Mouse (Mus musculus) forebrain, embryonic 12.5 days (tissue): ENCODE data around the gene Elmo3. TPM values are rescaled to one million over a fixed set of nuclear protein-coding genes. Genes with fewer than 3 reads are reported as not detected.

Experiments used
- ATAC-seq: fragments of 200-750 bp; cut with Nextera tagmentation; 2 replicates; pipeline ENCODE4 v1.8.0; 2017; ENCODE audit warnings: moderate TSS enrichment; ENCODE audit not compliant: low FRiP score
- H3K27ac ChIP-seq: fragments of 300-500 bp; sonication (generic); 2 replicates; pipeline ENCODE4 v1.5.1; 2016; ENCODE audit warnings: mild to moderate bottlenecking
- H3K27me3 ChIP-seq: fragments of 300-500 bp; sonication (generic); 2 replicates; pipeline ENCODE4 v1.6.1; 2016; ENCODE audit warnings: mild to moderate bottlenecking
- H3K36me3 ChIP-seq: fragments of 300-500 bp; sonication (generic); replicated peaks from 2 replicates; pipeline ENCODE4 v1.6.1; 2016; ENCODE audit warnings: mild to moderate bottlenecking
- H3K4me1 ChIP-seq: fragments of 300-500 bp; sonication (generic); 2 replicates; pipeline ENCODE4 v1.6.1; 2016
- H3K4me2 ChIP-seq: fragments of 300-500 bp; sonication (generic); 2 replicates; pipeline ENCODE4 v1.6.1; 2016; ENCODE audit warnings: mild to moderate bottlenecking, moderate library complexity
- H3K4me3 ChIP-seq: fragments of 300-500 bp; sonication (generic); replicated peaks from 2 replicates; pipeline ENCODE4 v1.5.1; 2016; ENCODE audit warnings: mild to moderate bottlenecking
- H3K9ac ChIP-seq: fragments of 300-500 bp; sonication (generic); 2 replicates; pipeline ENCODE4 v1.6.1; 2016; ENCODE audit warnings: mild to moderate bottlenecking
- H3K9me3 ChIP-seq: fragments of 300-500 bp; sonication (generic); 2 replicates; pipeline ENCODE4 v1.6.1; 2016
- WGBS: fragments of 180-500 bp; shearing (Covaris S2); methylation state at CpG from one replicate; pipeline ENCODE4 v1.1.7; 2016; 5-methylcytosine and 5-hydroxymethylcytosine counted together
- polyA plus RNA-seq: library from polyadenylated mRNA; unstranded; fragments of >200 nt; fragmentation: Nextera tagmentation; extraction: Ambion mirVana; gene quantifications from 2 replicates; pipeline ENCODE4 v1.2.1, GENCODE M21; 2016

The Elmo3 gene
- polyA plus RNA-seq, 1 experiment from 2014 or later: 1.3 TPM

DNA sequence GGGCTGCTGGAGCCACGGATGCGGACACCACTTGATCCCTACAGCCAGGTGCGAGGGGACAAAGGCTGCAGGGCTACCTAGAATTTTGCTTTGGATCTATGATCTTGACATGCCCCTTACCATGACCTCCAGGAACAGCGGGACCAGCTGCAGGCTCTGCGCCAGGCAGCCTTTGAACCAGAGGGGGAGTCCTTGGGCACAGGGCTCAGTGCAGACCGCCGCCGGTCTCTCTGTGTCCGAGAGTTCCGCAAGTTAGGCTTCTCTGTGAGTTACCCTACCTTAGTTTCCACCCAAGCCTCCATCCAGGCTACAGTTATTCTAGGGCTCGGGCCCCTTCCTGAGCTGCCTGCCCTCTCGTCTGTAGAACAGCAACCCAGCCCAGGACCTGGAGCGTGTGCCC, 2.3 kb downstream of the Elmo3 start:
- H3K36me3 ChIP-seq: peaks cover 82% of the 10 kb centered on the region
- 93% methylated on average over 13 of the region's 13 CpGs for WGBS

DNA sequence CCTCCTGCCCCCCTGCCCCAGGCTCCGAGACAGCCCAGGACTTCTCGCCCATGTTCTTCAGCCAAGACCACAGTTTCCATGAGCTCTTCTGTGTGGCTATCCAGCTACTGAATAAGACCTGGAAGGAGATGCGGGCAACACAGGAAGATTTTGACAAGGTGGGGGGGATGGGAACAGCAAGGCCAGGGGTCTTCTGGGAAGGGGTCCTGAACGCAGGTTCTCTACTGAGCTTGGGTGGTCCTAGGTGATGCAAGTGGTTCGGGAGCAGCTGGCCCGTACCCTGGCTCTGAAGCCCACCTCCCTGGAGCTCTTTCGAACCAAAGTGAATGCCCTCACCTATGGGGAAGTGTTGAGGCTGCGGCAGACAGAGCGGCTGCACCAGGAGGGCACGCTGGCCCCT, 3.0 kb downstream of the Elmo3 start:
- ATAC-seq: no peak

More for the DNA sequence above, 2.3 kb downstream of the Elmo3 start:
- Histone ChIP-seq H3K4me3 (no peak overlapping the region), H3K4me2 (no peak overlapping the region), H3K27me3 (no peaks in the 10 kb centered on the region), H3K27ac (no peak overlapping the region), H3K4me1 (peaks cover 21% of the 10 kb centered on the region), H3K9me3 (no peaks in the 10 kb centered on the region), H3K9ac (no peak overlapping the region)
- no peak for ATAC-seq

DNA sequence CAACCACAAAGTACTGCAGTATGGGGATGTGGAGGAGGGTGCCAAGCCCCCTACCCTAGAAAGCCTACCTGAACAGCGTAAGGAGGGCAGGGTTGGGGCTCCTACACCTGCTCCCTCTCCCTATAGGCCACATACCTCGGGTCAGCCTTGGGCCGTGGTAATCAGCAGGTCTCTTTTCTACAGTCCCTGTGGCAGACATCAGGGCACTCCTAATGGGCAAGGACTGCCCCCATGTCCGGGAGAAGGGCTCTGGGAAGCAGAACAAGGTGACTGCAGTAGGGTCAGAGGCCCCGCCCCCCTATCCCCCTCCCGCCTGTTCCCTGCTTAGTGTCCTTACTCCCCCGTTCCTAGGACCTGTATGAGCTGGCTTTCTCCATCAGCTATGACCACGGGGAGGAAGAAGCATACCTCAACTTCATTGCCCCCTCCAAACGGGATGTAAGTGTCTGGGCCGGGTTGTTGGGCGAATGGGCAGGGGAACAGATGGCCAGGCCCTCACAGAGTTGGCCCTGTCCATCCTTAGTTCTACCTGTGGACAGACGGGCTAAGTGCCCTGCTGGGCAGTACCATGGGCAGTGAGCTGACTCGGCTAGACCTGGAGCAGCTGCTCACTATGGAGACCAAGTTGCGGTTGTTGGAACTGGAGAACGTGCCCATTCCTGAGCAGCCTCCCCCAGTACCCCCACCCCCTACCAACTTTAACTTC, 3.9 kb downstream of the Elmo3 start:
- H3K4me1 ChIP-seq: peaks cover 20% of the 10 kb centered on the region
- no peak overlapping the region for H3K4me2 ChIP-seq
- ATAC-seq: no peak
- H3K36me3 ChIP-seq: peaks cover 84% of the 10 kb centered on the region
- H3K9ac ChIP-seq: no peak overlapping the region
- H3K9me3 ChIP-seq: no peaks in the 10 kb centered on the region
- H3K4me3 ChIP-seq: no peak overlapping the region
- H3K27me3 ChIP-seq: no peaks in the 10 kb centered on the region
- H3K27ac ChIP-seq: no peak overlapping the region
- WGBS: 84% methylated on average over 15 of the region's 15 CpGs

More for the DNA sequence above, 3.0 kb downstream of the Elmo3 start:
- H3K4me3 ChIP-seq: no peak overlapping the region
- no peaks in the 10 kb centered on the region for H3K9me3 ChIP-seq
- H3K9ac ChIP-seq: no peak overlapping the region
- H3K4me1 ChIP-seq: peaks cover 21% of the 10 kb centered on the region
- H3K36me3 ChIP-seq: peaks cover 84% of the 10 kb centered on the region
- no peak overlapping the region for H3K27ac ChIP-seq
- H3K27me3 ChIP-seq: no peaks in the 10 kb centered on the region
- 93% methylated on average over 10 of the region's 10 CpGs for WGBS
- no peak overlapping the region for H3K4me2 ChIP-seq

DNA sequence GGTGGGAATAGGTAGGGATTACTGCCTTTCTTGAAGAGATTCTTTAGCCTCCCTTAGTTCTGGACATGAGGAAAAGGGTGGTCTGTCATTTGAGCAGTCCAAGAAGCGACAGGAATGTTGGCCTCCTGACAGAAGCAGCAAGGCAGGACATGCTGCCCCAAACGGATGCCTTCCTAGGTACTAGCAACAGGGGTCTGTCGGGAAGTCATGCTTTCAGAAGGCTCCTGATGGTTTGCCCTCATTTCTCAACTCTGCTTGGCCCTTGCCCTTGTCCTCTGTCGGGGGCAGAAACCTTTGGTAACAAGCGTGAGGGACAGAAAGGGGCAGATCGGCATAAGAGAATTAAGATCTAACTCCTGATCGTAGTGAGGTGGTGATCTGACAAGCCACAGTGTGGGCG, 4.7 kb downstream of the Elmo3 start:
- Histone ChIP-seq H3K4me2 (no peak overlapping the region), H3K4me3 (no peak overlapping the region), H3K36me3 (peaks cover 84% of the 10 kb centered on the region), H3K9me3 (no peaks in the 10 kb centered on the region), H3K27me3 (no peaks in the 10 kb centered on the region), H3K9ac (no peak overlapping the region), H3K4me1 (peaks cover 12% of the 10 kb centered on the region), H3K27ac (no peak overlapping the region)
- ATAC-seq: no peak
- WGBS: 87% methylated on average over 8 of the region's 8 CpGs

DNA sequence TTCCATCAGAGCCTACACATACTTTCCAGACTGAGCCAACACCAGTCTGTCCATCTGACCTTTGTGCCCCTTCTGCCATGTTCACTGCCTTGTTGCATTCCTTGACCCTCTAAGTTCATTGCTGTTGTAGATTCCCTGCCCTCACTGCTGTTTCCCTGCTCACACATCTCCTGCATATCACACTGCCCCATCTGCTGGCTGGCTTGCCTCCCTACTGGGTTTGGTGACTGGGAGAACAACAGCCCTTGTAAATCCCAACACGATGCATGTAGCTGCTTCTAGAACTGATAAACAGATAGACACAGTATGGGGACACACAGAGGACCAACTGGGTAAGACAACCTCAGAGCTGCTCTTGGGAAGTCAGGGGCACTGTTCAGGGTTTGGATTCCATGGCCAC, 6.3 kb downstream of the Elmo3 start:
- Histone ChIP-seq H3K9ac (no peak overlapping the region), H3K9me3 (no peaks in the 10 kb centered on the region), H3K27ac (no peak overlapping the region), H3K27me3 (no peaks in the 10 kb centered on the region), H3K4me2 (no peak overlapping the region), H3K36me3 (peaks cover 84% of the 10 kb centered on the region), H3K4me3 (no peak overlapping the region), H3K4me1 (no peaks in the 10 kb centered on the region)
- WGBS: 93% methylated on average over 1 of the region's 1 CpGs
- ATAC-seq: no peak

DNA sequence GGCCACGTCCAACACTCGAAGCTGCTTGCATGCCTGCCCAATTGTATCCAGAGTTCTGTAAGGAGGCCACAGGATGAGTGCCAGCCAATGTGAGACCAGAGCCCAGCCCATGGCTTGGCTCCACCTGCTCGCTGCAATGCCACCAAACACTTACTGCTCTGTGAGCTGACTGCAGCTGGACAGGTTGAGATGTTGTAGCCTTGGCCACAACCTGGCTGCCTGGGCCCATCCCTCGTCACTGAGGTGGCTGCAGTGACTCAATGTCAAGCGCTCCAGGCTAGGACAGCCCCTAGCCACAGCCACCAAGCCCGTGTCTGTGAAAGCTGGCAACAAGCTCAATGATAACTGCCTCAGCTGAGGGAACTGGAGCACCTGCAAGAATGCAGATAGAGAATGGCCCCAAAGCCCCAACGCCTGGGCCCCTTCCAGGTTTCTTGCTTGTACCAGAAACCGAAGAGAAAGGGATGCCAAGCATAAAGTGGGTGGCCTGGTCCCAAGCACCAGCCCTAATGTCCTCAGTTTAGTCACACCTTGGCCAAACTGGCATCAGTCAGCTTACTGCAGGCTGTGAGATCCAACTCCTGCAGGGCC, 7.6 kb downstream of the Elmo3 start:
- Histone ChIP-seq H3K4me3 (no peak overlapping the region), H3K4me1 (no peaks in the 10 kb centered on the region), H3K27me3 (no peaks in the 10 kb centered on the region), H3K9ac (no peak overlapping the region), H3K27ac (no peak overlapping the region), H3K4me2 (no peak overlapping the region), H3K9me3 (no peaks in the 10 kb centered on the region), H3K36me3 (peaks cover 80% of the 10 kb centered on the region)
- 93% methylated on average over 8 of the region's 8 CpGs for WGBS
- ATAC-seq: no peak

DNA sequence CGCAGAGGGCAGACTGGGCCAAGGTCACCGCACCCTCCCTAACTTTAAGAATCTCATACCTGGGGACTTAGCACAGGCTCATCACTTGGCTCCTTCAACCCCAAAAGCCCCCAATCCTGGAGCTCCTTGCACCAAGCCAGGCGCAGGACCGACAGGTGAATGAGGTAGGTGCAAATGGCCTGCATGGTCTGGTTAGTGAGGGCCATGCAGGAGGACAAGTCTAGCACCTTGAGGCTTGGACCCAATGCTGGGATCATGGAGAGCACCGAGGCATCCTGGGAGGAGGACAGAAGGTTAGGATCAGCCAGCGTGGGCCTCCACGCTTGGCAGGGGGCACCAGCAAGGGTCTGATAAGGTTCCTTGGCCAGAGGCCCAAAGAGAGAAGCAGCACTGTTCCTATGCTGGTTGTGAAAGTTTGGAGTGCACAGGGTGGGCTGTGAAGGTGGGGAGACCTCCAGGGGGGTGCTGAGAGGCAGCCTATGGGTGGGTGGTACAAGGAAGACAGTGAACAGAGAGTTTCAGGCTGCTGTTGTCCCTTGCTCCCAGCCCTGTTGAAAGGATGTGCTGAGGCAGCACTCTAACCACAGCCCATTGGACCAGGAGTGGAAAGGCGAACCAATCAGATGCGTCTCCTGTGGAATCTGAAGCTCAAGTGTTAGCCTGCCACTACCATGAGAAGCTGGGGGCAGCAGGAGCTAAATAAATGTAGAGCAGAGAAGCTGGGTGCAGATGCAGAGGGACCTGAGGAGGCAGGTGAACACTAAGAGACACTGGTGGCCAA, 8.4 kb downstream of the Elmo3 start:
- WGBS: 87% methylated on average over 9 of the region's 9 CpGs
- H3K4me2 ChIP-seq: no peak overlapping the region
- no peaks in the 10 kb centered on the region for H3K9me3 ChIP-seq
- 0 out of 2 replicates have a peak overlapping the region, but pooled peaks have one; percentile 7 for H3K9ac ChIP-seq
- H3K4me3 ChIP-seq: no peak overlapping the region
- ATAC-seq: no peak
- H3K27me3 ChIP-seq: no peaks in the 10 kb centered on the region
- no peak overlapping the region for H3K27ac ChIP-seq
- H3K4me1 ChIP-seq: no peaks in the 10 kb centered on the region
- H3K36me3 ChIP-seq: peaks cover 77% of the 10 kb centered on the region

DNA sequence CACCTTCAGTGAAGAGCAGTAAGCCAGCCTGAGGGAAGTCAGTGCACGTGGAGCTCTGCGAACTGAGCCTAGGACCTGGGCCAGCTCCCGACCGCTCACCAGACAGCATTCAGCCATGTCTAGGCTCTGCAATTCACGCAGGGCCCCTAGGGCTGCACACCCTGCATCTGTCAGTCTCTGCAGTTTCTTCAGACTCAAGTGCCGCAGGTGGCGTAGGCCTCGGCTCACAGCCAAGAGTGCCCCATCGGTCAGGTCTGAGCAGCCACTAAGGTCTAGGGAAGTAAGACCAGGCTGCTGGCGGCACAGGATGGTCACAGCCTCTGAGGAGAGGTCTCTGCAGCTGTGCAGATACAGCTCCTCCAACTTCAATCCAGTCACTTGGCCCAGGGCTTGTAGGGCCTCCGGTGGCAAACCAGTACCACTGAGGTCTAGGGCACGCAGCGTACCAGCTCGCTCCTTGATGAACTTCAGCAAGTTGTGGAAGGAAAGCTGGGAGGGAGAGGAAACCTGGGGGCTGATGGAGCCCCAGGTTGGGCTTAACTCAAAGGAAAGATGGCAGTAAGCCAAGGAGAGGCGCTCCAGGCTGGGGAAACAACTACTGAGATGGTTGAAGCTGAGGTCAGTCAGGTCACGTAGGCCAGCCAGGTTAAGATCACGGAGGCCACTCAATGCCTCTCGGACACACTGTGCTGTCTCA, 9.8 kb downstream of the Elmo3 start:
- Histone ChIP-seq H3K27me3 (no peaks in the 10 kb centered on the region), H3K9ac (no peak overlapping the region), H3K27ac (no peak overlapping the region), H3K4me2 (no peak overlapping the region), H3K9me3 (no peaks in the 10 kb centered on the region), H3K36me3 (peaks cover 71% of the 10 kb centered on the region), H3K4me3 (no peak overlapping the region), H3K4me1 (no peaks in the 10 kb centered on the region)
- ATAC-seq: no peak
- 93% methylated on average over 18 of the region's 18 CpGs for WGBS

DNA sequence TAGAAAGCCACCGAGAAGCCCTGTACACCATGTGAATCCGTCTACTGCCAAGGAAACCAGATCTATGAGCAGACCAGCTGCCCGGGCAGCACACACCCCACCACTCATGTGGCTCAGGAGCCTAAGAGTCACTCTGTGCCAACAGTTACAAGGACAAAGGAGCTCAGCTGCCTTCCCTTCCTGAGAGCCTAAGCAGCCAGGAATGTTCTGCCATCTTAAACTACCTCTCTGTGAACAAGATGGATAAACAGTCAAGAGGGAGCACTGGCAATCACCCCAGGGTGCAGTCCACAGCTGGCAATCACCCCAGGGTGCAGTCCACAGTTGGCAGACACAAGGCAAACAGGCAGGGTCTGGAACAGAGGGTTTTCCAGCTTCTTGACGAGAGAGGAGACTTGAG, 12.5 kb downstream of the Elmo3 start:
- 82% methylated on average over 4 of the region's 4 CpGs for WGBS

DNA sequence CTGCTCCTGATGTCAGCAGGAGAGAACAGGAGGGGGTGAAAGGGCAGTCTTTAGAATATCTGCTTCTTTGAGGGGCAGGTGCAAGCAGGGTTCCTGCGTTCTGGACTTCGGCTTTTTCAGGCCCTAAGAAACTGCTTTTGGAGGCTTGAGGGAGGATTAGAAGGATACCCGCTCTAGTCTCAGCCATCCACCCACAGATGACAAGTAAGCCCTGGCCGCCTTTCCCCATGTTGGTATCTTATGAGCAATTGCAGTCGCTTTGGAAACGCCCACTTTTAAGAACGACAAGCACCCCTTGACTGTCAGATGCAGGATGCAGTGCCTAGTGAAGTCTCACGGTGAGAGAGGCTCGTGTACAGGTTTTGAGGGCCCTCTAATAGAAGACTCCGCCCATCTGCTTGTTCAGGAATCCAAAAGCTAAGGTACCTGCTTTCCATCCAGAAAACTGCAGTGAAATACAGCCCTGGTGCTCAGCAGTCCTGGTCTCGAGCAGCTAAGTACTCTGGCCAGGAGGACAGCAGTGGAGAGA, 13.3 kb downstream of the Elmo3 start:
- ATAC-seq: no peak
- 83% methylated on average over 11 of the region's 11 CpGs for WGBS
- Histone ChIP-seq H3K4me1 (no peaks in the 10 kb centered on the region), H3K27ac (no peak overlapping the region), H3K9ac (no peak overlapping the region), H3K9me3 (no peaks in the 10 kb centered on the region), H3K4me3 (no peak overlapping the region), H3K36me3 (peaks cover 58% of the 10 kb centered on the region), H3K4me2 (no peak overlapping the region), H3K27me3 (no peaks in the 10 kb centered on the region)

More for the DNA sequence above, 12.5 kb downstream of the Elmo3 start:
- Histone ChIP-seq H3K27ac (no peak overlapping the region), H3K9ac (no peak overlapping the region), H3K4me1 (no peaks in the 10 kb centered on the region), H3K4me2 (no peak overlapping the region), H3K36me3 (peaks cover 63% of the 10 kb centered on the region), H3K9me3 (no peaks in the 10 kb centered on the region), H3K27me3 (no peaks in the 10 kb centered on the region), H3K4me3 (no peak overlapping the region)
- no peak for ATAC-seq

DNA sequence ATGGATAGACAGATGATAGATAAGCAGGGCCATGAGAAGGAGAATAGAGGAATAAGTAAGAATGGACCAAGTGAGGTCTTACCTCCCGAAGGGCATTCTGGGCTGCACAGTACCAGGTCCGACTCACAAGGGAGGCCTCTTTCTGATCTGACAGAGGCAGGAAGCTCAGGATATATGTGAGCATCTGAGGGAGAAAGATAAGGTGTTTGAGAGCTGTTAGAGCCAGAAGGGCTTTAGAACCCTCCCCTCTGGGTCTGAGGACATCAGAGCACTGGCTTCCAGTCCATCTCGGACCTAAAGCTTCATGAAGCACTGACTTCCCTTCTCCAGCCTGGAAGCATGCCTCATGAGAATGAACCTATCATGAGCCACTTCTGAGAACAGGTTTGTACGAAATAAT, 17.8 kb downstream of the Elmo3 start:
- H3K4me2 ChIP-seq: no peak overlapping the region
- WGBS: 89% methylated on average over 4 of the region's 4 CpGs
- H3K9ac ChIP-seq: no peak overlapping the region
- no peaks in the 10 kb centered on the region for H3K9me3 ChIP-seq
- H3K4me3 ChIP-seq: no peak overlapping the region
- peaks cover 28% of the 10 kb centered on the region for H3K36me3 ChIP-seq
- no peaks in the 10 kb centered on the region for H3K27me3 ChIP-seq
- no peak overlapping the region for H3K27ac ChIP-seq
- no peak for ATAC-seq
- peaks cover 20% of the 10 kb centered on the region for H3K4me1 ChIP-seq

DNA sequence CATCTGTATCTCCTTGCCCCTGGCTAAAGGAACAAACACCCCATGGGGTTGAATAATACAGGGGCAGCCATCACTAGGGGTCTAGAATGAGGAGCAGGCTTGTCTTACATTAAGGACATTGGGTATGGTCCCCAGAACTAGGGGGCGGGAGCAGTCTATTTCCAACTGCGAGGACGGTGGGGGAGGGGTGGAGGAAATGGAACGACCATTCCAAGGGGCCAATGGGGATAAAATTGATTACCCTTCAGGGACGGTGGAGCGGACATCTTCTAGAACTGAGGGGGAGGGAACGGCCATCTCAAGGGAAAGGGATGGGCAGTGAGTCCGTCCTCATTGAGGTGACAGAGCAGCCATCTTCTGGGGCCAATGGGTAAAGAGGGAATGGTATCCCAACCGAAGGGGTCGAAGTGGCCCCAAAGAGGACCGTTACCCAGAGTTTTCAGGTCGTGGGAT, 20.3 kb downstream of the Elmo3 start:
- no peaks in the 10 kb centered on the region for H3K9me3 ChIP-seq
- peak overlapping the region; percentile 79 for H3K4me3 ChIP-seq
- peak overlapping the region; percentile 79 for H3K9ac ChIP-seq
- H3K27ac ChIP-seq: peak overlapping the region; percentile 83; the same call in 1 of the 2 replicates
- H3K4me2 ChIP-seq: peak overlapping the region; percentile 88
- peaks cover 20% of the 10 kb centered on the region for H3K4me1 ChIP-seq
- ATAC-seq: peak; percentile 33
- no peaks in the 10 kb centered on the region for H3K27me3 ChIP-seq
- under 1% methylated on average over 12 of the region's 12 CpGs for WGBS
- peaks cover 42% of the 10 kb centered on the region for H3K36me3 ChIP-seq
